Mouse (Mus musculus): ENCODE measurements around the gene Wdr19.

- TF ChIP-seq POLR2A (IDR thresholded peaks at IDR 0.05; ENCODE audit: insufficient read depth, low read depth, low read length) (no peak), CTCF (IDR thresholded peaks at IDR 0.05; ENCODE audit: insufficient read depth, low read depth, low read length) (no peak)
Observed at GRCm38 (mm10) chr5:65175035-65175917, 24.2 kb upstream of the Wdr19 start.

All from olfactory bulb, adult 2 months (tissue).